Mouse (Mus musculus): ENCODE measurements around the gene Gjb5.

- TF ChIP-seq CTCF (IDR thresholded peaks at IDR 0.05; ENCODE audit: low read depth) (no peak), EP300 (IDR thresholded peaks at IDR 0.05; ENCODE audit: low read depth) (no peak)
Observed at GRCm38 (mm10) chr4:127389645-127390044, 31.7 kb upstream of the Gjb5 start.

Measured in liver, postnatal 0 days (tissue).